Mouse (Mus musculus) gastrocnemius, adult 2 months (tissue): ENCODE measurements at regions not wholly inside any gene's neighbourhood (a gene's known extent, or its start where the extent isn't known, plus 50 kb on each side); places are given as distances from the start of the nearest gene placed in this dataset.

Experiments used
- DNase-seq: peaks from one replicate; pipeline ENCODE4 v3.0.0; 2022
- H3K27ac ChIP-seq: fragments of 200-600 bp; 2 replicates; pipeline ENCODE4 v1.8.1; 2022; ENCODE audit warnings: mild to moderate bottlenecking
- H3K4me3 ChIP-seq: fragments of 200-600 bp; 2 replicates; pipeline ENCODE4 v1.8.1; 2022; ENCODE audit warnings: mild to moderate bottlenecking, moderate library complexity
- CTCF ChIP-seq: fragments of 200-600 bp; IDR thresholded peaks from 2 replicates; pipeline ENCODE4 v1.8.1; 2022; ENCODE audit warnings: antibody characterized with exemption, mild to moderate bottlenecking, moderate library complexity
- intact Hi-C: fragments of 180-260 bp; cut with DNase I; formaldehyde crosslinking; loops from one replicate; pipeline ENCODE4 v1.15.1; 2025

GRCm38 (mm10) chr2:61527127-61527526, 51.3 kb upstream of the Tank start:
- Histone ChIP-seq H3K4me3 (no peak overlapping the region), H3K27ac (no peak overlapping the region)
- no peak for TF ChIP-seq CTCF
- intact Hi-C loops, result no loop called here
- no peak for DNase-seq

- DNase-seq, result no peak
- no peak overlapping the region for H3K27ac ChIP-seq
- TF ChIP-seq CTCF, result no peak
- intact Hi-C loops, result no loop called here
- no peak overlapping the region for H3K4me3 ChIP-seq
These were observed 54.2 kb upstream of the Tank start for GRCm38 (mm10) chr2:61524060-61524734.

- no peak overlapping the region for H3K27ac ChIP-seq
- intact Hi-C loops, result no loop called here
- no peak for TF ChIP-seq CTCF
- no peak overlapping the region for H3K4me3 ChIP-seq
- DNase-seq, result no peak
These were observed 63.8 kb upstream of the Tank start for GRCm38 (mm10) chr2:61514445-61515123.

- Histone ChIP-seq H3K27ac (no peak overlapping the region), H3K4me3 (no peak overlapping the region)
- DNase-seq, result no peak
- intact Hi-C loops, result no loop called here
- no peak for TF ChIP-seq CTCF
These were observed 64.5 kb upstream of the Tank start for GRCm38 (mm10) chr2:61513787-61514444.

GRCm38 (mm10) chr2:61503594-61503993, 74.8 kb upstream of the Tank start:
- DNase-seq, result no peak
- no peak overlapping the region for H3K4me3 ChIP-seq
- H3K27ac ChIP-seq, result no peak overlapping the region
- intact Hi-C loops, result no loop called here
- TF ChIP-seq CTCF, result no peak

GRCm38 (mm10) chr2:61501922-61502321, 76.5 kb upstream of the Tank start:
- Histone ChIP-seq H3K4me3 (no peak overlapping the region), H3K27ac (no peak overlapping the region)
- TF ChIP-seq CTCF, result no peak
- DNase-seq, result no peak
- intact Hi-C loops, result no loop called here

GRCm38 (mm10) chr2:61499266-61499665, 79.1 kb upstream of the Tank start:
- DNase-seq, result no peak
- Histone ChIP-seq H3K27ac (no peak overlapping the region), H3K4me3 (no peak overlapping the region)
- TF ChIP-seq CTCF, result no peak
- intact Hi-C loops, result loop anchor here (10.0 kb wide), 1 partner anchor 466 kb away; no protein-coding TSS in a partner anchor

GRCm38 (mm10) chr2:61497930-61498329, 80.5 kb upstream of the Tank start:
- H3K27ac ChIP-seq, result no peak overlapping the region
- intact Hi-C loops, result loop anchor here (10.0 kb wide), 1 partner anchor 467 kb away; no protein-coding TSS in a partner anchor
- TF ChIP-seq CTCF, result no peak
- DNase-seq, result no peak
- H3K4me3 ChIP-seq, result no peak overlapping the region

GRCm38 (mm10) chr2:61496968-61497367, 81.4 kb upstream of the Tank start:
- no peak for TF ChIP-seq CTCF
- Histone ChIP-seq H3K27ac (no peak overlapping the region), H3K4me3 (no peak overlapping the region)
- intact Hi-C loops, result loop anchor here (10.0 kb wide), 1 partner anchor 468 kb away; no protein-coding TSS in a partner anchor
- no peak for DNase-seq

- intact Hi-C loops, result loop anchor here (10.0 kb wide), 1 partner anchor 471 kb away; no protein-coding TSS in a partner anchor
- Histone ChIP-seq H3K27ac (no peak overlapping the region), H3K4me3 (peak overlapping the region; percentile 43)
- TF ChIP-seq CTCF, result peak; percentile 99
- DNase-seq, result peak; percentile 75
These were observed 84.3 kb upstream of the Tank start for GRCm38 (mm10) chr2:61493918-61494712.

- intact Hi-C loops, result loop anchor here (10.0 kb wide), 1 partner anchor 473 kb away; no protein-coding TSS in a partner anchor
- no peak overlapping the region for H3K4me3 ChIP-seq
- H3K27ac ChIP-seq, result no peak overlapping the region
- peak; percentile 33 for DNase-seq
- TF ChIP-seq CTCF, result peak; percentile 67
These were observed 86.2 kb upstream of the Tank start for GRCm38 (mm10) chr2:61492043-61492743.
